Comparison of ENCODE assay signal across 19 mouse cellular contexts in the genomic region with DNA sequence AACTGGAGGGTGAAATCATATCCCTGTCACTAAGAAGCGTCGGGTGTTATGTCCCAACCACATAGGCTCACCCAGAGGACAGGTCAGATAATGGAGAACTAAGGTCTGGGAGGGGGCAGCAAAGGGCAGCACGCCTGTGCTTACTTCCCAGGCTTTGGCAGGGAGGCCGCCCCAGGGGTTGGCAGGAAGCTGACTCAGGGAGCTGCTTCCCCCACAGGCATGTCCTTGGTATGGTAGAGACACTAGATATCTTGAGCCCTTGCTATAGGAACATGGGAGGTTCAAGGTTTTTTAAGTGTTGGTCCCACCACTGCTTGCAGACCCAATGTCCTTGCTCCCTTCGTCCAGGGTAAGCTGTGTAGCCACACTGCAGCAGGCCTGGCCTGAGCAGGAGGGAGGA. TPM values are rescaled to one million over a fixed set of nuclear protein-coding genes. Genes with fewer than 3 reads are reported as not detected.
DNase-seq lines count a peak whose midpoint lies in the region; ATAC-seq lines count a peak whose summit lies in the region.
"Had no signal": no experiment of that assay in that cellular context is flagged by ENCODE, and none has a peak within 500 bp of the region (broad histone marks: within the 10 kb centered on the region; RNA-seq: fewer than 3 reads in every experiment).

No protein-coding gene starts in this region.

- no peak overlapping the region for H3K4me3 ChIP-seq in forebrain, embryonic 10.5 days
- H3K4me3 ChIP-seq in forebrain, embryonic 15.5 days: no peak overlapping the region
- H3K4me3 ChIP-seq in midbrain, embryonic 10.5 days: no peak overlapping the region
- H3K4me3 ChIP-seq: forebrain, embryonic 12.5 days; heart, adult 2 months; intestine, embryonic 15.5 days; liver, embryonic 12.5 days; megakaryocyte, embryonic 14.5 days had no signal

- H3K4me1 ChIP-seq in forebrain, embryonic 10.5 days: peaks cover 89% of the 10 kb centered on the region
- peaks cover 54% of the 10 kb centered on the region for H3K4me1 ChIP-seq in forebrain, embryonic 15.5 days
- peaks cover 86% of the 10 kb centered on the region for H3K4me1 ChIP-seq in midbrain, embryonic 10.5 days

- ATAC-seq in forebrain, embryonic 15.5 days (replicated peaks): no peak
- ATAC-seq: intestine, embryonic 15.5 days; liver, embryonic 12.5 days; lung, postnatal 0 days had no signal

- H3K27ac ChIP-seq in forebrain, embryonic 10.5 days: peak overlapping the region; percentile 8; the same call in 1 of the 2 replicates
- H3K27ac ChIP-seq in forebrain, embryonic 15.5 days (replicated peaks): no peak overlapping the region
- H3K27ac ChIP-seq in midbrain, embryonic 10.5 days (replicated peaks): peak overlapping the region; percentile 50; the same call in 1 of the 2 replicates
- H3K27ac ChIP-seq: forebrain, embryonic 12.5 days; heart, adult 2 months; intestine, embryonic 15.5 days; liver, embryonic 12.5 days had no signal

- DNase-seq in forebrain, embryonic 10.5 days (ENCODE audit: extremely low spot score, low spot score): no peak
- DNase-seq in ovary, adult 18-20 months (ENCODE audit: low spot score): peak; percentile 56
- DNase-seq in ovary, postnatal 10 days (ENCODE audit: low spot score): no peak
- no peak for DNase-seq in midbrain, embryonic 10.5 days (ENCODE audit: low spot score)
- DNase-seq in frontal cortex, postnatal 36 days (ENCODE audit: low spot score in 2 of 2): no peak
- DNase-seq in right cerebral cortex, postnatal 36 days (ENCODE audit: low spot score in 2 of 2): no peak
- no peak for DNase-seq in B cell, adult 2 months
- DNase-seq: cerebellum, adult 11 months; heart, adult 2 months; kidney, postnatal 10 days; layer of hippocampus, adult 9-11 months; right cerebral cortex, postnatal 25 days had no signal

- no peak overlapping the region for H3K9ac ChIP-seq in forebrain, embryonic 15.5 days (replicated peaks)
- H3K9ac ChIP-seq: forebrain, embryonic 12.5 days; intestine, embryonic 15.5 days; liver, embryonic 12.5 days had no signal

- H3K27me3 ChIP-seq in forebrain, embryonic 10.5 days (ENCODE audit: poor library complexity, severe bottlenecking): peaks cover 52% of the 10 kb centered on the region
- no peaks in the 10 kb centered on the region for H3K27me3 ChIP-seq in forebrain, embryonic 15.5 days
- H3K27me3 ChIP-seq in midbrain, embryonic 10.5 days (ENCODE audit: low read depth, poor library complexity, severe bottlenecking): peaks cover 11% of the 10 kb centered on the region; the same call in 1 of the 2 replicates
- H3K27me3 ChIP-seq: intestine, embryonic 15.5 days had no signal

- H3K36me3 ChIP-seq in forebrain, embryonic 10.5 days (replicated peaks): peaks cover 12% of the 10 kb centered on the region
- no peaks in the 10 kb centered on the region for H3K36me3 ChIP-seq in forebrain, embryonic 15.5 days
- peaks cover 11% of the 10 kb centered on the region; the same call in 1 of the 2 replicates for H3K36me3 ChIP-seq in midbrain, embryonic 10.5 days
- H3K36me3 ChIP-seq: forebrain, embryonic 12.5 days; intestine, embryonic 15.5 days; liver, embryonic 12.5 days had no signal

- no peak overlapping the region for H3K4me2 ChIP-seq in forebrain, embryonic 15.5 days (replicated peaks)
- H3K4me2 ChIP-seq: forebrain, embryonic 12.5 days; intestine, embryonic 15.5 days; liver, embryonic 12.5 days had no signal

- no peaks in the 10 kb centered on the region for H3K9me3 ChIP-seq in forebrain, embryonic 10.5 days
- no peaks in the 10 kb centered on the region for H3K9me3 ChIP-seq in forebrain, embryonic 15.5 days
- H3K9me3 ChIP-seq in midbrain, embryonic 10.5 days (replicated peaks): no peaks in the 10 kb centered on the region
- H3K9me3 ChIP-seq: forebrain, embryonic 12.5 days; intestine, embryonic 15.5 days; liver, embryonic 12.5 days; megakaryocyte, embryonic 14.5 days had no signal

- 69% methylated on average over 5 of the region's 5 CpGs for WGBS in forebrain, embryonic 10.5 days
- 75% methylated on average over 5 of the region's 5 CpGs for WGBS in forebrain, embryonic 15.5 days
- 77% methylated on average over 5 of the region's 5 CpGs for WGBS in midbrain, embryonic 10.5 days

RNA-seq across cellular contexts. Expression of a gene that starts 14.7 kb away (rescaled TPM):
- polyA plus RNA-seq in forebrain, embryonic 10.5 days (2016; fragmentation: Nextera tagmentation; extraction: Ambion mirVana): 1.8 and 3.3 TPM in 2 replicates
- 2.5 and 2.8 TPM in 2 replicates for polyA plus RNA-seq in forebrain, embryonic 15.5 days (2015; fragmentation: Nextera tagmentation; extraction: Ambion mirVana)
- polyA plus RNA-seq in midbrain, embryonic 10.5 days (2016; fragmentation: Nextera tagmentation; extraction: Ambion mirVana): 2.3 and 4.0 TPM in 2 replicates
- polyA plus RNA-seq: liver, embryonic 12.5 days; lung, postnatal 0 days had no signal

RNA-seq across cellular contexts. Expression of a gene that starts 14.7 kb away (rescaled TPM):
- 4.1 and 4.2 TPM in 2 replicates for polyA plus RNA-seq in forebrain, embryonic 10.5 days (2016; fragmentation: Nextera tagmentation; extraction: Ambion mirVana)
- polyA plus RNA-seq in forebrain, embryonic 15.5 days (2015; fragmentation: Nextera tagmentation; extraction: Ambion mirVana): 13.9 and 16.2 TPM in 2 replicates
- 6.2 and 8.4 TPM in 2 replicates for polyA plus RNA-seq in midbrain, embryonic 10.5 days (2016; fragmentation: Nextera tagmentation; extraction: Ambion mirVana)
- polyA plus RNA-seq: heart, adult 2 months; liver, embryonic 12.5 days; lung, postnatal 0 days had no signal

RNA-seq across cellular contexts. Expression of a gene that starts 23.6 kb away (rescaled TPM):
- polyA plus RNA-seq in forebrain, embryonic 10.5 days (2016; fragmentation: Nextera tagmentation; extraction: Ambion mirVana): not detected in 2 replicates
- polyA plus RNA-seq in forebrain, embryonic 15.5 days (2015; fragmentation: Nextera tagmentation; extraction: Ambion mirVana): 0.56 and 0.60 TPM in 2 replicates
- 0.23 and 0.46 TPM in 2 replicates for polyA plus RNA-seq in midbrain, embryonic 10.5 days (2016; fragmentation: Nextera tagmentation; extraction: Ambion mirVana)
- polyA plus RNA-seq: embryonic facial prominence, embryonic 14.5 days; heart, adult 2 months; intestine, embryonic 15.5 days; liver, embryonic 12.5 days; lung, postnatal 0 days had no signal
